Mouse (Mus musculus) gastrocnemius, postnatal 25 days (tissue): ENCODE results near the gene Zfp963. TPM values are rescaled to one million over a fixed set of nuclear protein-coding genes. Genes with fewer than 3 reads are reported as not detected.
"Not testable (repeated sequence)": the region's sequence is repeated elsewhere in the genome, so short reads cannot be mapped to it uniquely, and the experiment has no call there.

ENCODE experiments used
- DNase-seq: peaks from one replicate; pipeline ENCODE4 v3.0.0; 2022
- total RNA-seq, 2 experiments: library from RNA; stranded (reverse); gene quantifications; 1 replicate in 1 of 2; 2 replicates in 1 of 2; pipeline ENCODE4 v1.2.3; 2021

Gene Zfp963
- total RNA-seq, 2 experiments from 2014 or later: 2.5 to 2.7 TPM

DNA sequence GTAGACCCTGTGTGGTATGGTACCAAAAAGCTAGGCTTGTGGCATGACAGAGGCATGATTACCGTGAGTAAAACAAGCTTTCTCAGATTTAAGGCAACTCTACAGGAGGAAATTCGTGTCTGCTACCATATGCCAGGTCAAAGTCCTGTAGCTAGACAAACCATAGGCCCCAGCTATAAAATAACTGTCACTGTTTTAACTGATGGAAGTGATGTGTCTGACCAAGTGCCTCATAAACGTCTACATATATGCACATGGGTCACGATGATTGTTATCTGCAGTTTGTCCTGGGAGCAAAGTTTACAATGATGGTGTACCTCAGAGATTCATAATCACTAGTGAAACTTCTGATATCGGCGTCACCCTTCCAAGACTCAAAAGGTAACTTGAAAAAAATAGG is 9.0 kb downstream of the Zfp963 start:
- DNase-seq: no peak

- no peak for DNase-seq
Observed at GRCm38 (mm10) chr8:69735495-69735894, 14.3 kb downstream of the Zfp963 start.

DNA sequence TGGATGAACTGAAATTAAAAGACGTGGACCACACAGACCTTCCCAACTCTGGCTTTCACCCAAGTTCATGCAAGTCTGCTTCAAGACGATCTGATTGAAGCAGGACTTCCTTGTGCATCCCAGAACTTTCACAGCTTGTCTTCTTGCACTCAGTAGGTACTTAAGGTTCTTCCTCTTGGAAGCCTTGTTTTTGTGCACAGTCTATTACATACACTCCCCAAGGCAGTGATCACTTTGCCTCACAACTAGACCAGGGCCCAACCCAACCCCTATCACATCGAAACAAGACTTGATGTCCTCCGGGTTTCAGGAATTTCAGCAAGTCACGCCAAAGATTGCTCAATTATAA is 32.6 kb downstream of the Zfp963 start:
- DNase-seq: no peak

DNA sequence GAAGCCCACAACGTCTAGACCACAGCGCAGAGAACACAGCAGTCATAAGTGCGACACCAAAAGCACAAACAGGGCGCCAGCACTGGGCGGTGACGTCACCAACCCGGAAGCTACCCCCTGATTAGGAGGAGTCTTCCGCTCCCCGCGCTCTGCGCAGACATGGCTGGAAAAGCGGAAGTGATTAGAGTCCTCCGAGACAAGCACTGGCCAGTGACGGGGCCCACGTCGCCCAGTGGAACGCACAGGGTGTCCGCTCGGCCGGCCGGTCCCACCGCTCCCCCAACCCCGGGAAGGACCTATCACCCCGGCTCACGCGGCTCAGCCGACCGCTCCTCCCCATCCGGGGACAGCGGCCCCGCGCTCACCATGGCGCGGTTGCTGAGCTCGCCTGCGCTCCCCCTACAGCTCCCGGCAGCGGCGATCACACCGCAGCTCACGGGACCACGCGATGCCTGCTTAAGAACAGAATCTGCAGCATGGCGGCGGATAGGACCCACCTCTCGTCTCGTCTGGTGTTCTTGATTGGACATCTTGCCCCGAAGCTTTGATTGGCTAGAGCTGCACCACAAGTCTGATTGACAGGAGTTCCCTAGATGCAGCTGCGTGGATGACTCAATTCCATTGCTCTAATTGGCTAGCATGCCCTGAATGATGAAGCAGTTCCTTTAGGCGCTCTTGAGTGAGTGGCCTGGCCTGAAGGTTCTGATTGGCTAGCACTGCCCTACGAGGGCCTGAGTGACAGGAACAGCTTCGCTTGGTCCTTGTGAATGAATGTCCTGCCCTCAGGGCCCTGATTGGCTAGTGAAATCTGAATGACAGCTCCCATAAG is 33.2 kb downstream of the Zfp963 start:
- DNase-seq: peak; percentile 98

- DNase-seq: no peak
Observed at GRCm38 (mm10) chr8:69715366-69715765, 34.4 kb downstream of the Zfp963 start.

DNA sequence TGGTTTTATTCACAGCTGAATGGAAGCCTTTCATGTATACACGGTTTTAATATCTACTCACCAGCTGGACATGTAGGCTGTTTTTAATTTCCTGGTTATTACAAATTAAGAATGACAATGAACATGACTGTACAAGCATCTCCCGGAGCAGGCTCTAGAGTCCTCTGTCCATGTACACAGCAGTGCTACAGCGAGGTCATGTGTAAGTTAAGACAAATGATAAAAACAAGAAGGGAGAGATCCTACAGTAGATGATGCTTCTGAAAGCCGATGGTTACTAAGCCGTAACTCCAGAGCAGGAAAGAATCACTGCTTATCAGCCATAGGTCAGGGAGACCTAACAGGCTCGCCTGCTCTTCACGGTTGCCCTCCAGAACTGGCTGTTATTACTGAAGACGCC is 36.3 kb downstream of the Zfp963 start:
- DNase-seq: no peak

GRCm38 (mm10) chr8:69710624-69711023 is 39.1 kb downstream of the Zfp963 start, which contains the start of gene Zfp869:
Zfp869 (minus strand) TSS chr8:69710724.
- DNase-seq: not testable (repeated sequence)

DNA sequence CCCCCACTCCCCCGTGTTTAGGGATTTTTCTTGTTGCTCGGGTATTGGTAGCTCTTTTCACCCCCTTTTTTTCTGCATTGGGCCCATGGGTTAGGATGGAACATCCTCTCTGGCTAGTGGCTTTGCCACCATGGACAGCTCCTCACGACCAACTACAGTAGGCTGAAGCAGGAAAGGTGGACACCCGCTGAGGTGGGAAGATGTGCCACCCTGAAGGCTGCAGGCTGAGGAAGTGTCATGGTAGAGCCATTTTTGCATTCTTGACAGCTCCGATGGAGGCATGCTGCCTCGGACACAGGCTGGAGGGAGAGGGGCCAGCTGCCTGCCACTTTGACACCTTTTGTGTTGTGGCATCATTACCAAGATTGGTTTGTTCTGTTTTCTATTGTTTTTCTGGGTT is 48.0 kb downstream of the Zfp963 start:
- no peak for DNase-seq

Other genes starting within 250 kb of the Zfp963 start
- gene Gm7697, start 227.0 kb downstream of the Zfp963 start, total RNA-seq: not detected
- gene Zfp868, start 124.4 kb downstream of the Zfp963 start, total RNA-seq: 1 to 10 TPM; 5.1 to 5.8 TPM
- under 1 TPM; 0.59 to 0.74 TPM for gene Zfp964, start 95.5 kb downstream of the Zfp963 start, total RNA-seq
- gene Zfp869, start 39.2 kb downstream of the Zfp963 start, total RNA-seq: 10 to 100 TPM; 10.4 to 10.8 TPM
- 1 to 10 TPM; 2.1 to 2.8 TPM for gene Gm20422, start 24.9 kb upstream of the Zfp963 start, total RNA-seq
- gene Atp13a1, start 41.2 kb upstream of the Zfp963 start, total RNA-seq: 10 to 100 TPM in 1 of 2 experiments, 1 to 10 TPM in 1; 9.4 to 11.3 TPM
- 10 to 100 TPM; 11.5 to 12.8 TPM for gene Zfp866, start 41.2 kb upstream of the Zfp963 start, total RNA-seq
- gene Gmip, start 58.7 kb upstream of the Zfp963 start, total RNA-seq: 1 to 10 TPM; 1.8 to 3.8 TPM
- under 1 TPM; 0.05 to 0.08 TPM for gene Lpar2, start 72.5 kb upstream of the Zfp963 start, total RNA-seq
- not detected for gene Pbx4, start 82.5 kb upstream of the Zfp963 start, total RNA-seq
- gene Cilp2, start 137.7 kb upstream of the Zfp963 start, total RNA-seq: 10 to 100 TPM in 1 of 2 experiments, 1 to 10 TPM in 1; 4.0 to 13.6 TPM
- gene Tssk6, start 152.2 kb upstream of the Zfp963 start, total RNA-seq: not detected
- 100 to 1,000 TPM; 338 to 343 TPM for gene Ndufa13, start 152.6 kb upstream of the Zfp963 start, total RNA-seq
- 1 to 10 TPM; 5.6 to 6.9 TPM for gene Yjefn3, start 152.7 kb upstream of the Zfp963 start, total RNA-seq
- gene Gatad2a, start 246.4 kb upstream of the Zfp963 start, total RNA-seq: 10 to 100 TPM; 25.4 to 26.2 TPM